Mouse (Mus musculus): ENCODE measurements at regions not wholly inside any gene's neighbourhood (a gene's known extent, or its start where the extent isn't known, plus 50 kb on each side); places are given as distances from the start of the nearest gene placed in this dataset.
A peak's percentile ranks its signal among the peaks of the same experiment; 100 is the strongest.

GRCm38 (mm10) chr13:72977213-72977612, 283.1 kb upstream of the Irx4 start:
- DNase-seq (ENCODE audit: low spot score) (no peak), ATAC-seq (ENCODE audit: insufficient read depth, low read depth) (no peak)
- no peaks in the 10 kb centered on the region for H3K36me3 ChIP-seq (replicated peaks; ENCODE audit: control insufficient read depth, insufficient read depth, low read length)
- no peak overlapping the region for H3K4me3 ChIP-seq (ENCODE audit: low read depth, low read length)
- 75% methylated on average over 6 of the region's 6 CpGs for WGBS
- no peak overlapping the region for H3K9ac ChIP-seq (replicated peaks; ENCODE audit: low read depth, low read length)
- no peak overlapping the region for H3K4me2 ChIP-seq (ENCODE audit: low read depth, low read length)
- H3K27me3 ChIP-seq (ENCODE audit: control insufficient read depth, insufficient read depth, low read length): no peaks in the 10 kb centered on the region
- no peak overlapping the region for H3K27ac ChIP-seq (ENCODE audit: low read depth)
- H3K9me3 ChIP-seq (replicated peaks; ENCODE audit: control insufficient read depth, low read length): no peaks in the 10 kb centered on the region
- TF ChIP-seq EP300 (IDR thresholded peaks at IDR 0.05; ENCODE audit: low read depth) (no peak), CTCF (IDR thresholded peaks at IDR 0.05; ENCODE audit: low read depth) (no peak)
- no peaks in the 10 kb centered on the region for H3K4me1 ChIP-seq (ENCODE audit: control insufficient read depth, insufficient read depth)

GRCm38 (mm10) chr13:72977971-72978370, 282.3 kb upstream of the Irx4 start:
- no peaks in the 10 kb centered on the region for H3K4me1 ChIP-seq (ENCODE audit: control insufficient read depth, insufficient read depth)
- no peaks in the 10 kb centered on the region for H3K9me3 ChIP-seq (replicated peaks; ENCODE audit: control insufficient read depth, low read length)
- H3K27me3 ChIP-seq (ENCODE audit: control insufficient read depth, insufficient read depth, low read length): no peaks in the 10 kb centered on the region
- no peak overlapping the region for H3K9ac ChIP-seq (replicated peaks; ENCODE audit: low read depth, low read length)
- no peak overlapping the region for H3K27ac ChIP-seq (ENCODE audit: low read depth)
- no peak overlapping the region for H3K4me3 ChIP-seq (ENCODE audit: low read depth, low read length)
- no peak overlapping the region for H3K4me2 ChIP-seq (ENCODE audit: low read depth, low read length)
- TF ChIP-seq CTCF (IDR thresholded peaks at IDR 0.05; ENCODE audit: low read depth): no peak
- TF ChIP-seq EP300 (IDR thresholded peaks at IDR 0.05; ENCODE audit: low read depth): no peak
- 58% methylated on average over 3 of the region's 3 CpGs for WGBS
- DNase-seq (ENCODE audit: low spot score): no peak
- H3K36me3 ChIP-seq (replicated peaks; ENCODE audit: control insufficient read depth, insufficient read depth, low read length): no peaks in the 10 kb centered on the region
- ATAC-seq (ENCODE audit: insufficient read depth, low read depth): no peak

GRCm38 (mm10) chr13:72978966-72979365, 281.3 kb upstream of the Irx4 start:
- TF ChIP-seq CTCF (IDR thresholded peaks at IDR 0.05; ENCODE audit: low read depth): 0 out of 2 replicates have a peak, but pooled peaks have one; percentile 8
- TF ChIP-seq EP300 (IDR thresholded peaks at IDR 0.05; ENCODE audit: low read depth): no peak
- Histone ChIP-seq H3K9me3 (replicated peaks; ENCODE audit: control insufficient read depth, low read length) (no peaks in the 10 kb centered on the region), H3K36me3 (replicated peaks; ENCODE audit: control insufficient read depth, insufficient read depth, low read length) (no peaks in the 10 kb centered on the region), H3K9ac (replicated peaks; ENCODE audit: low read depth, low read length) (no peak overlapping the region), H3K4me2 (ENCODE audit: low read depth, low read length) (no peak overlapping the region), H3K4me3 (ENCODE audit: low read depth, low read length) (no peak overlapping the region), H3K27me3 (ENCODE audit: control insufficient read depth, insufficient read depth, low read length) (no peaks in the 10 kb centered on the region), H3K27ac (ENCODE audit: low read depth) (no peak overlapping the region), H3K4me1 (ENCODE audit: control insufficient read depth, insufficient read depth) (no peaks in the 10 kb centered on the region)
- DNase-seq (ENCODE audit: low spot score): no peak
- ATAC-seq (ENCODE audit: insufficient read depth, low read depth): no peak

- WGBS: 72% methylated on average over 17 of the region's 17 CpGs
Measured at GRCm38 (mm10) chr13:72992589-72993409, 267.5 kb upstream of the Irx4 start.

GRCm38 (mm10) chr13:72993410-72993858, 266.8 kb upstream of the Irx4 start:
- Histone ChIP-seq H3K36me3 (replicated peaks; ENCODE audit: control insufficient read depth, insufficient read depth, low read length) (no peaks in the 10 kb centered on the region), H3K4me2 (ENCODE audit: low read depth, low read length) (no peak overlapping the region), H3K4me1 (ENCODE audit: control insufficient read depth, insufficient read depth) (no peaks in the 10 kb centered on the region), H3K9ac (replicated peaks; ENCODE audit: low read depth, low read length) (no peak overlapping the region), H3K4me3 (ENCODE audit: low read depth, low read length) (no peak overlapping the region), H3K27ac (ENCODE audit: low read depth) (no peak overlapping the region), H3K27me3 (ENCODE audit: control insufficient read depth, insufficient read depth, low read length) (no peaks in the 10 kb centered on the region), H3K9me3 (replicated peaks; ENCODE audit: control insufficient read depth, low read length) (no peaks in the 10 kb centered on the region)
- ATAC-seq (ENCODE audit: insufficient read depth, low read depth) (no peak), DNase-seq (ENCODE audit: low spot score) (no peak)
- whole genome bisulfite sequencing: 81% methylated on average over 3 of the region's 3 CpGs
- TF ChIP-seq CTCF (IDR thresholded peaks at IDR 0.05; ENCODE audit: low read depth) (no peak), EP300 (IDR thresholded peaks at IDR 0.05; ENCODE audit: low read depth) (no peak)

More at GRCm38 (mm10) chr13:72992589-72993409, 267.5 kb upstream of the Irx4 start:
- no peaks in the 10 kb centered on the region for H3K9me3 ChIP-seq (replicated peaks; ENCODE audit: control insufficient read depth, low read length)
- H3K9ac ChIP-seq (replicated peaks; ENCODE audit: low read depth, low read length): no peak overlapping the region
- no peaks in the 10 kb centered on the region for H3K36me3 ChIP-seq (replicated peaks; ENCODE audit: control insufficient read depth, insufficient read depth, low read length)
- H3K4me3 ChIP-seq (ENCODE audit: low read depth, low read length): no peak overlapping the region
- DNase-seq (ENCODE audit: low spot score) (no peak), ATAC-seq (ENCODE audit: insufficient read depth, low read depth) (no peak)
- no peaks in the 10 kb centered on the region for H3K4me1 ChIP-seq (ENCODE audit: control insufficient read depth, insufficient read depth)
- TF ChIP-seq EP300 (IDR thresholded peaks at IDR 0.05; ENCODE audit: low read depth): no peak
- no peaks in the 10 kb centered on the region for H3K27me3 ChIP-seq (ENCODE audit: control insufficient read depth, insufficient read depth, low read length)
- no peak overlapping the region for H3K27ac ChIP-seq (ENCODE audit: low read depth)
- H3K4me2 ChIP-seq (ENCODE audit: low read depth, low read length): no peak overlapping the region

GRCm38 (mm10) chr13:72994538-72994937, 265.7 kb upstream of the Irx4 start:
- Histone ChIP-seq H3K27ac (ENCODE audit: low read depth) (no peak overlapping the region), H3K4me3 (ENCODE audit: low read depth, low read length) (no peak overlapping the region), H3K4me1 (ENCODE audit: control insufficient read depth, insufficient read depth) (no peaks in the 10 kb centered on the region), H3K9ac (replicated peaks; ENCODE audit: low read depth, low read length) (no peak overlapping the region), H3K4me2 (ENCODE audit: low read depth, low read length) (no peak overlapping the region), H3K36me3 (replicated peaks; ENCODE audit: control insufficient read depth, insufficient read depth, low read length) (no peaks in the 10 kb centered on the region), H3K9me3 (replicated peaks; ENCODE audit: control insufficient read depth, low read length) (no peaks in the 10 kb centered on the region), H3K27me3 (ENCODE audit: control insufficient read depth, insufficient read depth, low read length) (no peaks in the 10 kb centered on the region)
- DNase-seq (ENCODE audit: low spot score): no peak
- ATAC-seq (ENCODE audit: insufficient read depth, low read depth): no peak
- TF ChIP-seq CTCF (IDR thresholded peaks at IDR 0.05; ENCODE audit: low read depth) (no peak), EP300 (IDR thresholded peaks at IDR 0.05; ENCODE audit: low read depth) (no peak)
